Mouse (Mus musculus) adrenal gland, postnatal 4 days (tissue): ENCODE results near the gene Arl4a. TPM values are rescaled to one million over a fixed set of nuclear protein-coding genes. Genes with fewer than 3 reads are reported as not detected.

ENCODE experiments used
- DNase-seq, 2 experiments: peaks; one replicate each; pipeline ENCODE4 v3.0.0; 2021 to 2022; ENCODE audit warnings: low spot score in 2 of 2, mixed read lengths in 2 of 2
- long read RNA-seq, 2 experiments: library from polyadenylated mRNA; stranded (forward); transcript quantifications; one replicate each; pipeline ENCODE4 v2.0.0; 2021
- total RNA-seq, 2 experiments: library from RNA; stranded (reverse); gene quantifications; 2 replicates each; pipeline ENCODE4 v1.2.3; 2021

The Arl4a gene
- total RNA-seq, result 10 to 100 TPM; 66.8 to 67.5 TPM
- long read RNA-seq, experiment 1, transcript Arl4a-201 (2 exons, 1,200 nt), result major isoform, 30 of 54 reads
- long read RNA-seq, experiment 1, transcript Arl4a-205 (2 exons, 3,710 nt), result minor isoform, 22 of 54 reads
- long read RNA-seq, experiment 1, partial matches to known transcripts, result 1 of 54 reads
- long read RNA-seq, experiment 1, other reads (novel, unspliced or antisense), result 1 of 54 reads
- long read RNA-seq, experiment 2, transcript Arl4a-201 (2 exons, 1,200 nt), result major isoform, 49 of 95 reads
- long read RNA-seq, experiment 2, transcript Arl4a-205 (2 exons, 3,710 nt), result minor isoform, 37 of 95 reads
- long read RNA-seq, experiment 2, partial matches to known transcripts, result 7 of 95 reads
- long read RNA-seq, experiment 2, other reads (novel, unspliced or antisense), result 2 of 95 reads

- peak; percentile 74 to 79 for DNase-seq
Measured at GRCm38 (mm10) chr12:40037876-40038463, at the start of gene Arl4a. Gene Arl4a, minus strand, starts transcription at chr12:40038025.

GRCm38 (mm10) chr12:40085731-40086322, 48.0 kb upstream of the Arl4a start:
- DNase-seq, result no peak

DNA sequence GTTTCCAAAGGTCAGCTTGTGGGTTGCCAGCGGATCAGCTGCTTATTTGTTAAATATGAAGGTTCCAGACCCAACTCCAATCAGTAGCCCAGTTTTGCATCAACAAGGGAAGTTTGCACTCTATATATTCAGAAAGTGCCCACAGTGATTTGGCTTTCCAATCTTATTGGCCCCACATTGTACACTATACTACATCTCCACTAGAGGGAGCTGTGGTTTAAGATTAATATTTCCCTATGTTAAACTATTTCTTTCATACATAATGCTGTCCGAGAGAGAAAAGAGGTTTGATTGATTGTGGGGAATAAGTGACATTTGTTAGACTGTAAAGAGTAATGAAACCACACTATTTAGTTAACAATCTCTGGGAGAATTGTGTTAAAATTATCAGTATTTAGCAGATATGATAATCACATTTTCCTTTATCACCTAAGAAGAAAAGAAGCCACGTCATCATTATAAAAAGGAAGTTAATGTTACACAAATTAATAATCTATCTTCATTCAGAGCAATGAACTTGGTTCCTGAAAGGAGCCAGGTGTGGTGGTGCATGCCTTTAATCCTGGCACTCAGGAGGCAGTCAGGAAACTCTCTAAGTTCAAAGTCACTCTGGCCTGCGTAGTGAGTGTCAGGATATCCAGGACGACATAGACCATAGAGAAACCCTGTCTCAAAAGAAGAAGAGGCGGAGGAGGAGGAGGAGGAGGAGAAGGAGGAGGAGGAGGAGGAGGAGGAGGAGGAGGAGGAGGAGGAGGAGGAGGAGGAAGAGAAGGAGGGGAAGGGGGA, 44.8 kb upstream of the Arl4a start:
- no peak for DNase-seq

DNA sequence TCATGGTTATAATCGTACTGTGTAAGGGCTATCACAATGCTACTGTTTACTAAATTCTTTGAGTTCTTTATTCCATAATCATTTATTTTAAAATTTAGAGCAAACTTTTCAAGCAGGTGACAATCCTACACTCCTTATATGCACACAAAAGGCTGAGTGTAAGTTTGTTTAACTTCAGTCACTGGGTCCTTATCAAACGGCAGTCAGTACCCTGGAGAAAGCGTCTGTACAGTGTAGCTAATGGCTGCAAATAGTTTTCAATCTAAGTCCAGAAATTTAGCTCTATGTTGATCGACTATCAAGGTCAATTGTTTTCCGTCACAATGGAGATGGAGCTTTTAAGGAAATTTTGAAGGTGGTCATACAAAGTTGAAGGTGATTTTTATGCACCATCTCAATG, 44.2 kb upstream of the Arl4a start:
- no peak for DNase-seq

GRCm38 (mm10) chr12:40073660-40074059, 35.8 kb upstream of the Arl4a start:
- no peak for DNase-seq

- no peak for DNase-seq
Measured at GRCm38 (mm10) chr12:40047024-40047423, 9.2 kb upstream of the Arl4a start.

DNA sequence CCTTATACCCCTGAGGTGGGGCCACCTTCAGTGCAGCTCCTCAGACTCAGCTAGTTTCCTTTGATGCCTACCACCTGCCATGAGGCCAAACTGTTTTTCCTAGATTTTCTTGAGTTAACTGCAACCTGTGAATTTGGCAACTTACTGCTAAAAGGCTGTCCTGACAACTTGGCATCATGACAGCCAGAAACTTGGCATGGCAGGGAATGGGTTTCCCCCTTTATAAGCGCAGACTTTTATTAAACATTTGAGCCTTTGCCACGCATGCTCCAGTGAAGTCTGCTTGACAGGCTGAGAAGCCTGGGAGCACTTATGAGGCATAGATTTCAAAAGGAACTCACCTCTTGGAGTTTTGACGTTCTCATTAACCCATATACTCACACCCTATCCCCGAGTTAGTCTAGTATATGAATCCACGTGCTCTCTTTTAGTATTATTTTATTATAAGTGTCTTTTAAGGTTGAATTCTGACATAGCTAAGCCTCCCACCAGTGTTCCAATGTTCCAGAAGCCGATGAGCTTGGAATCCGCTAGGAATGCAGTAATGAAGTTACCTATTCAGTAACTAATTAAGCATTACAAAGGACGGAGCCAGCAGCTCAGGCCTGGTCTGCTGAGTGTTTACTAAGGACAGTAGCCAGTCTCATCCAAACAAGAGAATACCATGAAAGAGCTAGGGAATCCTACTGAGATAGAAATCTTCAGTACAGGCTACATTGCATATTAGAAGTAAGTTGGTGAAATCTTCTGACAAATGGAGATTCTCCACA, 6.2 kb upstream of the Arl4a start:
- no peak for DNase-seq

- DNase-seq, result no peak
Measured at GRCm38 (mm10) chr12:40040067-40040466, 2.2 kb upstream of the Arl4a start.

GRCm38 (mm10) chr12:40037226-40037813, 505 bp downstream of the Arl4a start:
- DNase-seq, result peak; percentile 98 to 99

GRCm38 (mm10) chr12:40036666-40037065, 1.2 kb downstream of the Arl4a start:
- DNase-seq, result no peak

DNA sequence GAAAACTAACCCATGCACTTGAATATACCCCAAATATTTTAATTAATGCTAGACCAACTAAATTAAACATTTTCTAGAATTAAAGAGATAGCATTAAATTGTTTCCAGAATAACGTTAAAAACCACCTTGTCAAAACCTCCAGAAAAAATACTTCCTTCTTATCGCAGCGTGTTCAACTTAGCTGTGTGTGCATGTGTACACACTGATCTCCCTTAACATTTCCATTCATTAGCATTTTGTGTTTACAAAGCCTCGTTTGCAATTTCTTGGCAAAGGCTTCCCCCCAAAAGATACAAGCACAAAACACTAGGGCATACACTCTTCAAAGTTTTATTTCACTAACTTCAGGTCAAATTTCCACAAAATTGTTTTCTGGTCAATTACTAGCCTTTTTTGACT, 2.3 kb downstream of the Arl4a start:
- DNase-seq, result no peak

- DNase-seq, result no peak
Measured at GRCm38 (mm10) chr12:40029201-40029600, 8.6 kb downstream of the Arl4a start.

GRCm38 (mm10) chr12:40027846-40028245, 10.0 kb downstream of the Arl4a start:
- no peak for DNase-seq

GRCm38 (mm10) chr12:40027444-40027843, 10.4 kb downstream of the Arl4a start:
- DNase-seq, result no peak

- no peak for DNase-seq
Measured at GRCm38 (mm10) chr12:40023918-40024317, 13.9 kb downstream of the Arl4a start.

DNA sequence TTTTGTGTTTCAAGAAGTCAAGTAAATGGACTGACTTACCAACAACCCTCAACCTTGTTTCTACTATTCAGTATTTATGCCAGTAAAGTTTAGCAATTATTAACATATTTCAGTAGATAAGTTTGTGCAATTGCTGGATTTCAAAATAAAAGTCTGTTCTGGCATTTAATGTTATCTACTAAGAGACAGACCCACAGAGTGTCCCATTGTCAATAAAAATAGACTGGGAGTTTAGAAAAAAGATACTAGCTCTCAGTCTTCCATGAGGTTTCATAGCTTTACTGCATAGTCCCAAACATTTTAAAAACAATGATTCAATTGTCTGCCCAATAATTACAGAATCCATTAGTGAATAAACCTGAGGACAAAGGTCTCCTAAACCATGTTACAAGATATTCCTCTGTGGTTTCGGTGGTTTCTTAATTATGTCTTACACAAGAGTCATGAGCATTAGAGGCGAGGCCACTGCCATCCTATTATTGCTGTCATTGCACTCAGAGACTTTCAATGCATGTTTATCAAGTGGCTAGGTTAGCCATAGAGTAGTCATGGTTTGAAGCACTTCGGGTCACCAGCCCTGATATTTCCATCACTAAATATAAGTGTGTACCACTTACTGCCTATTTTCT, 14.7 kb downstream of the Arl4a start:
- no peak for DNase-seq

- DNase-seq, result no peak
Measured at GRCm38 (mm10) chr12:40022344-40022743, 15.5 kb downstream of the Arl4a start.

DNA sequence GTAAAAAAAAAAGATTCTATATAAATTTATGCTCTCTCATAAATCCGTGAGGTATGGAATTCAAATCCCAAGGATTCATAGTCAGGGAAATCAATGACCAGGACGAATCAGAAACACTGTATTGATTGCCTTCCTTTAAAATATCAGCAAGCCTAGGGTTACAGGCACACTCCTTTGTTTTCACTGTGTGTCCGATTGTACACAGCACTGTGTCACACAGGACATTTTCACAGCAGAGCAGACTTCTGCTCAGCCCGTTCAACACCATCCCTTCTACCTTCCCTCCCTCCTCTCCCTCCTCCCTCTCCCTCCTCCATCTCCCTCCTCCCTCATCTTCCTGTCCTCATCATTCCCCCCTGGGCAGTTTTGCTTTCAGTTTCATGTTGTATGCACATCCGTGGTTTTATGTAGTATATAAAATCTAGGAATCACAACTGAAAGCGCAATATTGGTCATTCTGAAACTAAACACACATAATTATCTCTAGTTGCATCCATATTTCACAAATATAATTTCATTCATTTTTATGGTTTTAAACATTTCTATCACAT, 19.8 kb downstream of the Arl4a start:
- DNase-seq, result no peak

DNA sequence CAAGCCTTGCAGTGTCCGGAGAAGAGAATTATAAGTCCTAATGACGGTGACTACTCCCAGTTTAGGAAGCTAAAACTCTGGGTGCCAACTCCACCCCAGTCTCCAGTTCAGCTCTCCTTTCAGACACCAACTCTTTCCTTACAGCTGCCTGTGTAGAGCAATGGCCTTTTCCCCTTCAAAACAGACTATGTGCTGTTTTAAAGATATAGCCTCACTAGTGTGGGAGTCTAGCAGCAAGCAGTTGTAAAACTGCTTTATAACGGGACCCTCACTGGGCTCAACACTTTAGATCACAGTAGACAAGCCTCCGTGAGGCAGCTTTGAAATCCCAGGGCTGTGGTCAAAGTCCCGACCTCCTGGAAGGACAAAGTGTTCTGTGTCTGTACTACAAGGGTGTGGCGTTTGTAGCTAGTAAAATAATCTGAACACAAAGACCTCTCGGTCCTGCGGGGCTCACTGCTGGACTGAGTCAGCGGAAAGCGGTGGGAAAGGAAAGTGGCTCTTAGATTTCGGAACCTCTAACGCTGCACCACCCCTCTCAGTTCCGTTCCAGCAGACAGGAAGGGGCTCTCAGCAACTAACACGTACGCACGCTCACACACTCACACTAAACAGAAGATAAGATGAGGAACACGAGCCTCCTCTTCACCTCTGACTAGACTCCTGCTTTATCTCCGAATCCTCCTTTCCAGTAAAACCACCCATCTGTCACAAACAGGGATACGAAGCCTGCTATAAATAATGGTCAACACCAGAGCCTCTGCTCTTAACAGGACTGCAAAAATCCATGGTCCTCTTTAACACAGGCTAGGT, 21.0 kb downstream of the Arl4a start:
- DNase-seq, result no peak
